Mouse (Mus musculus) heart, adult 2 months (tissue): ENCODE measurements around the gene Gm42669.

Experiments used
- CTCF ChIP-seq: fragments of 200-600 bp; IDR thresholded peaks from 2 replicates; pipeline ENCODE4 v1.8.1; 2022; ENCODE audit warnings: antibody characterized with exemption, mild to moderate bottlenecking, moderate library complexity
- POLR2A ChIP-seq: fragments of 200-500 bp; IDR thresholded peaks from 2 replicates; pipeline ENCODE4 v1.6.1; 2011; ENCODE audit warnings: mild to moderate bottlenecking, low read depth, low read length, control low read depth; ENCODE audit not compliant: insufficient read depth

GRCm38 (mm10) chr5:107470600-107471329 lies 36.7 kb upstream of the Gm42669 start:
- TF ChIP-seq CTCF: no peak
- TF ChIP-seq POLR2A: no peak
